Comparison of ENCODE assay signal across 8 mouse cellular contexts in genomic region chr6:83070247-83070310, GRCm38 (mm10). TPM values are rescaled to one million over a fixed set of nuclear protein-coding genes. Genes with fewer than 3 reads are reported as not detected.
DNase-seq lines count a peak whose midpoint lies in the region; ATAC-seq and TF ChIP-seq lines count a peak whose summit lies in the region.

Gene Tlx2 (minus strand): TSS chr6:83070293.

- peak within 1 kb of the TSS; percentile 29 for H3K4me3 ChIP-seq in lung, embryonic 15.5 days
- 0 out of 2 replicates have a peak within 1 kb of the TSS, but pooled peaks have one; percentile 9 for H3K4me3 ChIP-seq in forebrain, embryonic 14.5 days (ENCODE audit: low read depth, low read length)
- H3K4me3 ChIP-seq in limb, embryonic 11.5 days (ENCODE audit: low read depth, low read length) = peak within 1 kb of the TSS; percentile 27
- peak within 1 kb of the TSS; percentile 20 for H3K4me3 ChIP-seq in neural tube, embryonic 14.5 days (ENCODE audit: low read depth, low read length)
- no peak within 1 kb of the TSS for H3K4me3 ChIP-seq in layer of hippocampus, adult 2 months

- no peaks in the 10 kb centered on the region for H3K36me3 ChIP-seq in lung, embryonic 15.5 days
- H3K36me3 ChIP-seq in forebrain, embryonic 14.5 days (ENCODE audit: control insufficient read depth, insufficient read depth, low read length) = no peaks in the 10 kb centered on the region
- no peaks in the 10 kb centered on the region for H3K36me3 ChIP-seq in limb, embryonic 11.5 days (ENCODE audit: control insufficient read depth, insufficient read depth, low read length)
- H3K36me3 ChIP-seq in neural tube, embryonic 14.5 days (ENCODE audit: control insufficient read depth, insufficient read depth, low read length) = no peaks in the 10 kb centered on the region

- intact Hi-C loops in left cerebral cortex, postnatal 4 days (cut with DNase I) = no loop called here

- peak within 1 kb of the TSS; percentile 52 for H3K4me2 ChIP-seq in lung, embryonic 15.5 days
- 0 out of 2 replicates have a peak within 1 kb of the TSS, but pooled peaks have one; percentile 16 for H3K4me2 ChIP-seq in forebrain, embryonic 14.5 days (ENCODE audit: low read length)
- peak within 1 kb of the TSS; percentile 39 for H3K4me2 ChIP-seq in limb, embryonic 11.5 days (ENCODE audit: low read depth, severe bottlenecking)
- peak within 1 kb of the TSS; percentile 31 for H3K4me2 ChIP-seq in neural tube, embryonic 14.5 days (ENCODE audit: low read depth, low read length)

- WGBS in lung, embryonic 15.5 days = 0% methylated on average over 10 of the region's 10 CpGs
- 0% methylated on average over 10 of the region's 10 CpGs for WGBS in forebrain, embryonic 14.5 days
- 1% methylated on average over 10 of the region's 10 CpGs for WGBS in limb, embryonic 11.5 days
- WGBS in neural tube, embryonic 14.5 days = 2% methylated on average over 10 of the region's 10 CpGs

- H3K4me1 ChIP-seq in lung, embryonic 15.5 days = peaks cover 25% of the 10 kb centered on the region
- no peaks in the 10 kb centered on the region; the same call in 1 of the 2 replicates for H3K4me1 ChIP-seq in forebrain, embryonic 14.5 days (ENCODE audit: control insufficient read depth, insufficient read depth, low read length)
- peaks cover 19% of the 10 kb centered on the region for H3K4me1 ChIP-seq in limb, embryonic 11.5 days (ENCODE audit: control insufficient read depth, insufficient read depth, low read length)
- no peaks in the 10 kb centered on the region for H3K4me1 ChIP-seq in neural tube, embryonic 14.5 days (ENCODE audit: control insufficient read depth, insufficient read depth, low read length)

- H3K27me3 ChIP-seq in lung, embryonic 15.5 days = peaks cover 100% of the 10 kb centered on the region
- peaks cover 90% of the 10 kb centered on the region for H3K27me3 ChIP-seq in forebrain, embryonic 14.5 days (replicated peaks; ENCODE audit: control insufficient read depth, insufficient read depth, low read length)
- H3K27me3 ChIP-seq in limb, embryonic 11.5 days (ENCODE audit: control insufficient read depth, insufficient read depth, low read length) = peaks cover 93% of the 10 kb centered on the region
- H3K27me3 ChIP-seq in neural tube, embryonic 14.5 days (ENCODE audit: control insufficient read depth, insufficient read depth, low read length) = peaks cover 74% of the 10 kb centered on the region

- H3K9me3 ChIP-seq in lung, embryonic 15.5 days = no peaks in the 10 kb centered on the region
- no peaks in the 10 kb centered on the region for H3K9me3 ChIP-seq in forebrain, embryonic 14.5 days (replicated peaks; ENCODE audit: control insufficient read depth, low read length)
- no peaks in the 10 kb centered on the region for H3K9me3 ChIP-seq in limb, embryonic 11.5 days (ENCODE audit: control insufficient read depth, low read length)
- no peaks in the 10 kb centered on the region for H3K9me3 ChIP-seq in neural tube, embryonic 14.5 days (ENCODE audit: control insufficient read depth, low read length)

- TF ChIP-seq CTCF in layer of hippocampus, adult 2 months (conservative IDR thresholded peaks at IDR 0.05) = no peak

- ATAC-seq in lung, embryonic 15.5 days (ENCODE audit: borderline replicate concordance, extremely low read depth, low FRiP score, low TSS enrichment) = no peak
- ATAC-seq in forebrain, embryonic 14.5 days = no peak
- no peak for ATAC-seq in limb, embryonic 11.5 days (ENCODE audit: insufficient number of reproducible peaks, low FRiP score, low TSS enrichment, low read depth)
- no peak for ATAC-seq in neural tube, embryonic 14.5 days (ENCODE audit: low read depth)

- H3K9ac ChIP-seq in lung, embryonic 15.5 days = no peak within 1 kb of the TSS
- no peak within 1 kb of the TSS for H3K9ac ChIP-seq in forebrain, embryonic 14.5 days (ENCODE audit: low read length)
- no peak within 1 kb of the TSS for H3K9ac ChIP-seq in limb, embryonic 11.5 days (ENCODE audit: low read length)
- H3K9ac ChIP-seq in neural tube, embryonic 14.5 days (replicated peaks; ENCODE audit: low read depth, low read length) = no peak within 1 kb of the TSS; the same call in 1 of the 2 replicates

- no peak for DNase-seq in lung, postnatal 25 days (ENCODE audit: low spot score)
- no peak for DNase-seq in forebrain, embryonic 14.5 days (ENCODE audit: low spot score)
- DNase-seq in limb, embryonic 11.5 days (ENCODE audit: low spot score) = no peak
- DNase-seq in urinary bladder, postnatal 14 days (ENCODE audit: low spot score) = no peak
- DNase-seq in left cerebral cortex, postnatal 4 days = no peak
- DNase-seq in layer of hippocampus, adult 2 months (ENCODE audit: low spot score in 2 of 2) = no peak

- no peak within 1 kb of the TSS for H3K27ac ChIP-seq in lung, embryonic 15.5 days
- H3K27ac ChIP-seq in forebrain, embryonic 14.5 days (ENCODE audit: low read depth, low read length) = no peak within 1 kb of the TSS
- no peak within 1 kb of the TSS for H3K27ac ChIP-seq in limb, embryonic 11.5 days (replicated peaks; ENCODE audit: low read depth, low read length)
- H3K27ac ChIP-seq in neural tube, embryonic 14.5 days (ENCODE audit: low read depth, low read length) = no peak within 1 kb of the TSS
- H3K27ac ChIP-seq in layer of hippocampus, adult 2 months = no peak within 1 kb of the TSS

RNA-seq across cellular contexts. Expression of gene Tlx2, which starts in this region (rescaled TPM):
- 0.38 and 1.0 TPM in 2 replicates for polyA plus RNA-seq in lung, embryonic 15.5 days (2015; fragmentation: Nextera tagmentation; extraction: Ambion mirVana)
- not detected in 2 replicates for polyA plus RNA-seq in forebrain, embryonic 14.5 days (2014; fragmentation: Nextera tagmentation; extraction: Ambion mirVana)
- 0.13 TPM in 1 of 2 replicates, not detected in the other for polyA plus RNA-seq in limb, embryonic 11.5 days (2014; fragmentation: Nextera tagmentation; extraction: Ambion mirVana)
- 7.1 TPM in 1 of 2 replicates, not detected in the other for polyA plus RNA-seq in neural tube, embryonic 14.5 days (2014; fragmentation: Nextera tagmentation; extraction: Ambion mirVana)
- not detected for total RNA-seq in left cerebral cortex, postnatal 4 days (2021)
- total RNA-seq in layer of hippocampus, adult 2 months (2021) = not detected
